Mouse (Mus musculus): ENCODE measurements around the gene BC037034.
"Not testable (repeated sequence)": the region's sequence is repeated elsewhere in the genome, so short reads cannot be mapped to it uniquely, and the experiment has no call there.

BC037034 gene

GRCm38 (mm10) chr5:138260834-138261233 is 3.0 kb downstream of the BC037034 start:
- DNase-seq, result no peak

- DNase-seq, result no peak
Observed at GRCm38 (mm10) chr5:138260051-138260450, 3.8 kb downstream of the BC037034 start.

GRCm38 (mm10) chr5:138258993-138259392 is 4.8 kb downstream of the BC037034 start:
- no peak for DNase-seq

GRCm38 (mm10) chr5:138258542-138258941 is 5.3 kb downstream of the BC037034 start:
- no peak for DNase-seq

GRCm38 (mm10) chr5:138258078-138258477 is 5.8 kb downstream of the BC037034 start:
- DNase-seq, result no peak

- no peak for DNase-seq
Observed at GRCm38 (mm10) chr5:138257585-138257978, 6.3 kb downstream of the BC037034 start.

- no peak for DNase-seq
Observed at GRCm38 (mm10) chr5:138256966-138257584, 6.8 kb downstream of the BC037034 start.

GRCm38 (mm10) chr5:138256094-138256467 is 7.8 kb downstream of the BC037034 start:
- DNase-seq, result no peak

GRCm38 (mm10) chr5:138255353-138256093 is 8.3 kb downstream of the BC037034 start, which contains the start of gene Lamtor4:
Gene Lamtor4 (plus strand): TSS chr5:138255482.
- peak; percentile 95 to 99 for DNase-seq

- no peak for DNase-seq
Observed at GRCm38 (mm10) chr5:138253061-138253460, 10.8 kb downstream of the BC037034 start.

GRCm38 (mm10) chr5:138251144-138251543 is 12.7 kb downstream of the BC037034 start:
- no peak for DNase-seq

GRCm38 (mm10) chr5:138241511-138241910 is 22.3 kb downstream of the BC037034 start:
- DNase-seq, result no peak

- no peak for DNase-seq
Observed at GRCm38 (mm10) chr5:138234224-138234623, 29.6 kb downstream of the BC037034 start.

GRCm38 (mm10) chr5:138233778-138234177 is 30.1 kb downstream of the BC037034 start:
- no peak for DNase-seq

GRCm38 (mm10) chr5:138229511-138229910 is 34.3 kb downstream of the BC037034 start:
- DNase-seq, result no peak

- DNase-seq, result peak; percentile 39 to 83
Observed at GRCm38 (mm10) chr5:138228026-138228425, 35.8 kb downstream of the BC037034 start.

- DNase-seq, result no peak
Observed at GRCm38 (mm10) chr5:138227367-138227766, 36.5 kb downstream of the BC037034 start.

- DNase-seq, result no peak
Observed at GRCm38 (mm10) chr5:138226491-138226890, 37.3 kb downstream of the BC037034 start.

- DNase-seq, result no peak
Observed at GRCm38 (mm10) chr5:138225700-138226099, 38.1 kb downstream of the BC037034 start, which contains the start of gene Nxpe5. Gene Nxpe5 (plus strand): TSS chr5:138225898.

- DNase-seq, result peak in 1 of 2 experiments; percentile 36
Observed at GRCm38 (mm10) chr5:138223287-138223686, 40.5 kb downstream of the BC037034 start.

- DNase-seq, result peak; percentile 91 to 98
Observed at GRCm38 (mm10) chr5:138222111-138222510, 41.7 kb downstream of the BC037034 start.

- peak in 1 of 2 experiments; percentile 16 for DNase-seq
Observed at GRCm38 (mm10) chr5:138219864-138220263, 44.0 kb downstream of the BC037034 start.

- DNase-seq, result not testable (repeated sequence)
Observed at GRCm38 (mm10) chr5:138216632-138217031, 47.2 kb downstream of the BC037034 start.

All from kidney, postnatal 36 days (tissue).